ENCODE assay signal across 8 mouse cellular contexts in the genomic region with DNA sequence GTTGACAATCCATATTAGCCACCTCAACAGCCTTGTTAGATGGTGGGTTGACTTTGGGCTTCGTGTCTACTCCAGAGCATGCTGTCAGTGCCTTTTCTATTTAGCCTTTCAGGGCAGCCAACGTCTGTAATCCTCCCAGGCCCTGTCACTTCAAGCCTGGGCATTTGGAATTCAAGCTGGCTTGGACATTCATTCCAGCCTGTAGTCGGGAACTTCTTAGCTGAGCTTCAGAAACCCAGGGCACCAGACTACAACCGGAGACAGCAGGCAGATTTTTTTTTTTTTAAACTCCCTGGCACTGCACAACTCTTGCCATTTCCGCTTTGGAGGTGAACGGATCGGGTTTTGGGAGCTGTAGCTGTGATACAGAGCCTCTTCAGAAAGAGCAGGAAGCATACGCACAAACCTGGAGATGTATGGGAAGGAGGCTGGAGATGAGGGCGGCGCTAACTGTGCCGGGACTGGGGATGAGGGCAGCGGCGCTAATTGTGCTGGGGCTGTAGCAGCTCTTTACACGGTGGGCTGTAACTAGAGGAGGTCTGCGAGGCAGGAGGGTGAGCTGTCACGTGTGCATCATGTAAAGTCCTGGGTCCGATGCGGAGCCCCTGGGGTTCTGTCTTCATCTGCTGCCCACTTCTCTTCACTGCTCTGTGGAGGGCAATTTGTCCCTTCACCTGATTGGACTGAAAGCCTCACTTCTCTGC. TPM values are rescaled to one million over a fixed set of nuclear protein-coding genes. Genes with fewer than 3 reads are reported as not detected.
DNase-seq lines count a peak whose midpoint lies in the region; ATAC-seq and TF ChIP-seq lines count a peak whose summit lies in the region.
"Had no signal": no experiment of that assay in that cellular context is flagged by ENCODE, and none has a peak within 500 bp of the region (broad histone marks: within the 10 kb centered on the region; RNA-seq: fewer than 3 reads in every experiment).

No protein-coding gene starts in this region.

- WGBS in forebrain, embryonic 12.5 days: 7% methylated on average over 18 of the region's 18 CpGs
- 24% methylated on average over 18 of the region's 18 CpGs for WGBS in limb, embryonic 10.5 days
- WGBS in stomach, embryonic 14.5 days: 16% methylated on average over 18 of the region's 18 CpGs

- no peaks in the 10 kb centered on the region for H3K27me3 ChIP-seq in forebrain, embryonic 12.5 days
- no peaks in the 10 kb centered on the region for H3K27me3 ChIP-seq in limb, embryonic 10.5 days (ENCODE audit: low read depth, poor library complexity, severe bottlenecking)
- H3K27me3 ChIP-seq in stomach, embryonic 14.5 days (ENCODE audit: control insufficient read depth, insufficient read depth, low read length): no peaks in the 10 kb centered on the region

- ATAC-seq in forebrain, embryonic 12.5 days (ENCODE audit: low FRiP score): peak; percentile 75
- ATAC-seq in stomach, embryonic 14.5 days (ENCODE audit: insufficient number of reproducible peaks, insufficient read depth, low FRiP score, low read depth): no peak
- ATAC-seq: liver, embryonic 12.5 days had no signal

- peaks cover 6% of the 10 kb centered on the region for H3K9me3 ChIP-seq in forebrain, embryonic 12.5 days
- no peaks in the 10 kb centered on the region for H3K9me3 ChIP-seq in limb, embryonic 10.5 days (replicated peaks)
- H3K9me3 ChIP-seq in stomach, embryonic 14.5 days (ENCODE audit: control insufficient read depth, low read depth, low read length): no peaks in the 10 kb centered on the region; the same call in 1 of the 2 replicates
- H3K9me3 ChIP-seq: liver, embryonic 12.5 days had no signal

- H3K27ac ChIP-seq in layer of hippocampus, adult 2 months: no peak overlapping the region
- peak overlapping the region; percentile 42; the same call in 1 of the 2 replicates for H3K27ac ChIP-seq in forebrain, embryonic 12.5 days
- peak overlapping the region; percentile 36; the same call in 1 of the 2 replicates for H3K27ac ChIP-seq in limb, embryonic 10.5 days
- peak overlapping the region; percentile 13; the same call in 1 of the 2 replicates for H3K27ac ChIP-seq in stomach, embryonic 14.5 days (ENCODE audit: low read length)
- H3K27ac ChIP-seq: liver, embryonic 12.5 days had no signal

- H3K4me1 ChIP-seq in forebrain, embryonic 12.5 days: peaks cover 23% of the 10 kb centered on the region
- H3K4me1 ChIP-seq in limb, embryonic 10.5 days: peaks cover 29% of the 10 kb centered on the region
- H3K4me1 ChIP-seq in stomach, embryonic 14.5 days (ENCODE audit: control insufficient read depth, insufficient read depth, low read length): peaks cover 18% of the 10 kb centered on the region
- H3K4me1 ChIP-seq: liver, embryonic 12.5 days had no signal

- H3K4me2 ChIP-seq in forebrain, embryonic 12.5 days: peak overlapping the region; percentile 33
- peak overlapping the region; percentile 28 for H3K4me2 ChIP-seq in stomach, embryonic 14.5 days (replicated peaks; ENCODE audit: low read depth, low read length)
- H3K4me2 ChIP-seq: liver, embryonic 12.5 days had no signal

- no peaks in the 10 kb centered on the region for H3K36me3 ChIP-seq in forebrain, embryonic 12.5 days (replicated peaks)
- no peaks in the 10 kb centered on the region for H3K36me3 ChIP-seq in limb, embryonic 10.5 days
- no peaks in the 10 kb centered on the region for H3K36me3 ChIP-seq in stomach, embryonic 14.5 days (ENCODE audit: control insufficient read depth, insufficient read depth, low read length)
- H3K36me3 ChIP-seq: liver, embryonic 12.5 days had no signal

- TF ChIP-seq CTCF in layer of hippocampus, adult 2 months (conservative IDR thresholded peaks at IDR 0.05): no peak

- H3K9ac ChIP-seq in forebrain, embryonic 12.5 days: peak overlapping the region; percentile 26; the same call in 1 of the 2 replicates
- H3K9ac ChIP-seq in stomach, embryonic 14.5 days (replicated peaks; ENCODE audit: low read depth, low read length): no peak overlapping the region
- H3K9ac ChIP-seq: liver, embryonic 12.5 days had no signal

- no peak for DNase-seq in layer of hippocampus, adult 2 months (ENCODE audit: low spot score in 2 of 2)
- no peak for DNase-seq in layer of hippocampus, postnatal 10 days (ENCODE audit: low spot score in 2 of 2)
- no peak for DNase-seq in limb, embryonic 10.5 days (ENCODE audit: low spot score)
- DNase-seq in spleen, postnatal 14 days (ENCODE audit: low spot score in 2 of 2): no peak
- DNase-seq in thymus, postnatal 4 days: no peak

- H3K4me3 ChIP-seq in layer of hippocampus, adult 2 months: peak overlapping the region; percentile 13; the same call in 1 of the 2 replicates
- H3K4me3 ChIP-seq in forebrain, embryonic 12.5 days (replicated peaks): no peak overlapping the region
- peak overlapping the region; percentile 35 for H3K4me3 ChIP-seq in limb, embryonic 10.5 days
- H3K4me3 ChIP-seq in stomach, embryonic 14.5 days (ENCODE audit: low read depth, low read length): no peak overlapping the region
- H3K4me3 ChIP-seq: liver, embryonic 12.5 days had no signal

RNA-seq across cellular contexts. Expression of a gene that starts 21.3 kb away (rescaled TPM):
- total RNA-seq in layer of hippocampus, adult 2 months (2021): 100 to 1,000 TPM; 789 to 821 TPM
- 1,000 to 10,000 TPM in 1 of 2 experiments, 100 to 1,000 TPM in 1; 950 to 1,065 TPM for total RNA-seq in layer of hippocampus, postnatal 10 days (2021)
- polyA plus RNA-seq in forebrain, embryonic 12.5 days (2016; fragmentation: Nextera tagmentation; extraction: Ambion mirVana): 998 and 1,043 TPM in 2 replicates
- polyA plus RNA-seq in limb, embryonic 10.5 days (2016; fragmentation: Nextera tagmentation; extraction: Ambion mirVana): 1,041 and 1,257 TPM in 2 replicates
- 1,400 and 1,408 TPM in 2 replicates for polyA plus RNA-seq in stomach, embryonic 14.5 days (2014; fragmentation: Nextera tagmentation; extraction: Ambion mirVana)

RNA-seq across cellular contexts. Expression of a gene that starts 21.4 kb away (rescaled TPM):
- total RNA-seq in layer of hippocampus, adult 2 months (2021): 10 to 100 TPM; 37.9 to 38.5 TPM
- total RNA-seq in layer of hippocampus, postnatal 10 days (2021): 10 to 100 TPM; 31.6 to 36.2 TPM
- polyA plus RNA-seq in forebrain, embryonic 12.5 days (2016; fragmentation: Nextera tagmentation; extraction: Ambion mirVana): 19.3 and 21.3 TPM in 2 replicates
- polyA plus RNA-seq in limb, embryonic 10.5 days (2016; fragmentation: Nextera tagmentation; extraction: Ambion mirVana): 21.8 and 25.1 TPM in 2 replicates
- 21.9 and 23.5 TPM in 2 replicates for polyA plus RNA-seq in stomach, embryonic 14.5 days (2014; fragmentation: Nextera tagmentation; extraction: Ambion mirVana)

Comparison
In these comparisons a context has a peak if more than half of its experiments do, and no peak if none do; other contexts are left out.
1. H3K4me3 ChIP-seq: peak in layer of hippocampus, adult 2 months (single experiment) and limb, embryonic 10.5 days (single experiment); none in forebrain, embryonic 12.5 days (single experiment) and stomach, embryonic 14.5 days (single experiment).